Mouse (Mus musculus) retina, postnatal 1 day (tissue): ENCODE results near the gene Ap3m1.
"Not testable (repeated sequence)": the region's sequence is repeated elsewhere in the genome, so short reads cannot be mapped to it uniquely, and the experiment has no call there.

Experiments used
- DNase-seq: peaks from one replicate; pipeline ENCODE4 v3.0.0-alpha.2; 2012

Gene Ap3m1

GRCm38 (mm10) chr14:21052112-21052780, at the start of gene Ap3m1, which contains the start of gene Adk:
TSS of gene Ap3m1 (minus strand) at chr14:21052508.
TSS of gene Adk (plus strand) at chr14:21052574.
- DNase-seq, result peak; percentile 97

GRCm38 (mm10) chr14:21101562-21101961, 49.3 kb upstream of the Ap3m1 start:
- no peak for DNase-seq

GRCm38 (mm10) chr14:21100876-21101275, 48.6 kb upstream of the Ap3m1 start:
- no peak for DNase-seq

- no peak for DNase-seq
Observed at GRCm38 (mm10) chr14:21099371-21099770, 47.1 kb upstream of the Ap3m1 start.

GRCm38 (mm10) chr14:21096689-21097088, 44.4 kb upstream of the Ap3m1 start:
- no peak for DNase-seq

GRCm38 (mm10) chr14:21096279-21096678, 44.0 kb upstream of the Ap3m1 start:
- no peak for DNase-seq

GRCm38 (mm10) chr14:21094161-21094560, 41.9 kb upstream of the Ap3m1 start:
- DNase-seq, result not testable (repeated sequence)

- no peak for DNase-seq
Observed at GRCm38 (mm10) chr14:21090930-21091486, 38.7 kb upstream of the Ap3m1 start.

- no peak for DNase-seq
Observed at GRCm38 (mm10) chr14:21090400-21090799, 38.1 kb upstream of the Ap3m1 start.

- no peak for DNase-seq
Observed at GRCm38 (mm10) chr14:21088731-21089130, 36.4 kb upstream of the Ap3m1 start.

GRCm38 (mm10) chr14:21087390-21088060, 35.2 kb upstream of the Ap3m1 start:
- no peak for DNase-seq

- DNase-seq, result peak; percentile 10
Observed at GRCm38 (mm10) chr14:21086827-21087351, 34.6 kb upstream of the Ap3m1 start.

- DNase-seq, result peak; percentile 78
Observed at GRCm38 (mm10) chr14:21086106-21086505, 33.8 kb upstream of the Ap3m1 start.

- no peak for DNase-seq
Observed at GRCm38 (mm10) chr14:21085666-21086065, 33.4 kb upstream of the Ap3m1 start.

GRCm38 (mm10) chr14:21082823-21083222, 30.5 kb upstream of the Ap3m1 start:
- no peak for DNase-seq

- DNase-seq, result no peak
Observed at GRCm38 (mm10) chr14:21078511-21078910, 26.2 kb upstream of the Ap3m1 start.

- no peak for DNase-seq
Observed at GRCm38 (mm10) chr14:21077939-21078338, 25.6 kb upstream of the Ap3m1 start.

- no peak for DNase-seq
Observed at GRCm38 (mm10) chr14:21076501-21077194, 24.3 kb upstream of the Ap3m1 start.

- DNase-seq, result peak; percentile 97
Observed at GRCm38 (mm10) chr14:21075751-21076500, 23.6 kb upstream of the Ap3m1 start.

GRCm38 (mm10) chr14:21074398-21075320, 22.4 kb upstream of the Ap3m1 start:
- no peak for DNase-seq

- no peak for DNase-seq
Observed at GRCm38 (mm10) chr14:21073981-21074380, 21.7 kb upstream of the Ap3m1 start.
